Comparison of ENCODE assay signal across 8 mouse cellular contexts in genomic region chr13:107676310-107677090, GRCm38 (mm10).
DNase-seq lines count a peak whose midpoint lies in the region; ATAC-seq and TF ChIP-seq lines count a peak whose summit lies in the region.

No protein-coding gene starts in this region.

- H3K4me1 ChIP-seq in hindbrain, postnatal 0 days (ENCODE audit: insufficient read depth, low read length): no peaks in the 10 kb centered on the region; the same call in 1 of the 2 replicates
- H3K4me1 ChIP-seq in liver, embryonic 13.5 days (replicated peaks): peaks cover 5% of the 10 kb centered on the region; the same call in 1 of the 2 replicates
- peaks cover 8% of the 10 kb centered on the region; the same call in 1 of the 2 replicates for H3K4me1 ChIP-seq in neural tube, embryonic 12.5 days

- H3K9me3 ChIP-seq in hindbrain, postnatal 0 days (ENCODE audit: low read length): no peaks in the 10 kb centered on the region
- H3K9me3 ChIP-seq in liver, embryonic 13.5 days (replicated peaks): no peaks in the 10 kb centered on the region
- H3K9me3 ChIP-seq in neural tube, embryonic 12.5 days: no peaks in the 10 kb centered on the region

- ATAC-seq in hindbrain, postnatal 0 days: peak; percentile 65
- ATAC-seq in liver, embryonic 13.5 days (ENCODE audit: low read depth): peak; percentile 69
- peak; percentile 35; the same call in 1 of the 2 replicates for ATAC-seq in neural tube, embryonic 12.5 days (ENCODE audit: low FRiP score, low read depth)
- no peak for ATAC-seq in monocyte, adult 5-6 weeks (replicated peaks; ENCODE audit: insufficient number of reproducible peaks, low FRiP score, low TSS enrichment, poor library complexity, severe bottlenecking)

- peak; percentile 22 to 23 for DNase-seq in urinary bladder, adult 18-20 months (ENCODE audit: low spot score in 2 of 2)
- DNase-seq in urinary bladder, postnatal 10 days (ENCODE audit: low spot score): no peak
- DNase-seq in gastrocnemius, postnatal 25 days: peak; percentile 23
- DNase-seq in hindbrain, postnatal 0 days (ENCODE audit: low spot score): peak; percentile 34
- no peak for DNase-seq in liver, embryonic 13.5 days
- DNase-seq in right cerebral cortex, postnatal 36 days (ENCODE audit: low spot score in 2 of 2): no peak

- WGBS in hindbrain, postnatal 0 days: 21% methylated on average over 9 of the region's 9 CpGs
- WGBS in liver, embryonic 13.5 days (ENCODE audit: insufficient replicate concordance): 23% methylated on average over 9 of the region's 9 CpGs
- WGBS in neural tube, embryonic 12.5 days: 17% methylated on average over 8 of the region's 9 CpGs

- no peaks in the 10 kb centered on the region for H3K27me3 ChIP-seq in hindbrain, postnatal 0 days (ENCODE audit: insufficient read depth, low read length)
- H3K27me3 ChIP-seq in liver, embryonic 13.5 days: no peaks in the 10 kb centered on the region
- 0 out of 2 replicates have a peak, but pooled peaks cover 4% of the 10 kb centered on the region for H3K27me3 ChIP-seq in neural tube, embryonic 12.5 days (replicated peaks)

- H3K27ac ChIP-seq in hindbrain, postnatal 0 days: 0 out of 2 replicates have a peak overlapping the region, but pooled peaks have one; percentile 2
- peak overlapping the region; percentile 29 for H3K27ac ChIP-seq in liver, embryonic 13.5 days
- no peak overlapping the region for H3K27ac ChIP-seq in neural tube, embryonic 12.5 days

- TF ChIP-seq CTCF in hindbrain, postnatal 0 days (IDR thresholded peaks at IDR 0.05; ENCODE audit: low read depth): no peak

- no peak overlapping the region for H3K4me2 ChIP-seq in hindbrain, postnatal 0 days (ENCODE audit: low read depth, low read length)
- H3K4me2 ChIP-seq in liver, embryonic 13.5 days: no peak overlapping the region
- H3K4me2 ChIP-seq in neural tube, embryonic 12.5 days (replicated peaks): no peak overlapping the region

- no peak overlapping the region for H3K9ac ChIP-seq in hindbrain, postnatal 0 days (replicated peaks; ENCODE audit: low read length)
- no peak overlapping the region for H3K9ac ChIP-seq in liver, embryonic 13.5 days
- H3K9ac ChIP-seq in neural tube, embryonic 12.5 days: no peak overlapping the region

- H3K4me3 ChIP-seq in hindbrain, postnatal 0 days (ENCODE audit: low read length): no peak overlapping the region
- no peak overlapping the region for H3K4me3 ChIP-seq in liver, embryonic 13.5 days (replicated peaks)
- H3K4me3 ChIP-seq in neural tube, embryonic 12.5 days: no peak overlapping the region

- no peaks in the 10 kb centered on the region for H3K36me3 ChIP-seq in hindbrain, postnatal 0 days (ENCODE audit: insufficient read depth, low read length)
- no peaks in the 10 kb centered on the region for H3K36me3 ChIP-seq in liver, embryonic 13.5 days
- no peaks in the 10 kb centered on the region for H3K36me3 ChIP-seq in neural tube, embryonic 12.5 days

Comparison
In these comparisons a context has a peak if more than half of its experiments do, and no peak if none do; other contexts are left out.
1. DNase-seq: peak in urinary bladder, adult 18-20 months (2 of 2), gastrocnemius, postnatal 25 days (single experiment) and hindbrain, postnatal 0 days (single experiment); none in urinary bladder, postnatal 10 days (single experiment), liver, embryonic 13.5 days (single experiment) and right cerebral cortex, postnatal 36 days (0 of 2).